Mouse (Mus musculus): ENCODE measurements at regions not wholly inside any gene's neighbourhood (a gene's known extent, or its start where the extent isn't known, plus 50 kb on each side); places are given as distances from the start of the nearest gene placed in this dataset.

DNA sequence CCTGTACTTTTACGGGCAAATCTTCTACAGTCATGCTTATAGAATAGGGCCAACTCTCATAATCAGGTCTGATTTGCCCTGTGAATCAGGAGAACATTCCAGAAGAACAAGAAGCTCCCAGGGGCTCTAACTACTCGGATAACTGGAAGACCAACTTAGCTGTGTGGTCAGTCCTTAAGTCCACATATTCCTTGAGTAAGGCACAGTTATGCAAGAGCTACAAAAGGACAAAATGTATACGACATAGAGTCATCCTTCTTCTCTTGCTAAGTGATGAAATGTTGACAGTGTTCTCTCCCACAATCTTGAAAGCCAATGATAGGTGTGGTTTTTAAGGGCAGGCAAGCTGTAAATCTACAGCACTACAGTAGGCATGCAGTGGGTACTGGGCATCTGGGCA is 310.7 kb upstream of the Pitrm1 start:
- no peak for TF ChIP-seq POLR2A (IDR thresholded peaks at IDR 0.05; ENCODE audit: control insufficient read depth, low read depth, low read length)
- no peak for TF ChIP-seq CTCF (IDR thresholded peaks at IDR 0.05; ENCODE audit: control insufficient read depth, insufficient read depth, insufficient replicate concordance, low read depth, low read length)
